Mouse (Mus musculus) CH12.LX (cell line): ENCODE results near the gene Myl4. TPM values are rescaled to one million over a fixed set of nuclear protein-coding genes. Genes with fewer than 3 reads are reported as not detected.

Experiments
- DNase-seq: peaks from one replicate; pipeline ENCODE4 v3.0.0-alpha.2; 2013; ENCODE audit errors: extremely low read depth
- H3K27ac ChIP-seq: 2 replicates; pipeline ENCODE4 v1.5.1; 2012; ENCODE audit warnings: low read depth, mild to moderate bottlenecking, control low read depth, moderate library complexity; ENCODE audit not compliant: insufficient read depth
- H3K27me3 ChIP-seq: replicated peaks from 2 replicates; pipeline ENCODE3; 2012; ENCODE audit warnings: inconsistent platforms
- H3K36me3 ChIP-seq, 2 experiments: replicated peaks in 1 of 2; 2 replicates each; pipeline versions ENCODE3 to v1.6.1; 2012; ENCODE audit warnings: inconsistent platforms in 1 of 2, low read length in 1 of 2, mild to moderate bottlenecking in 1 of 2, mixed read lengths in 1 of 2, moderate library complexity in 1 of 2; ENCODE audit not compliant: control insufficient read depth in 1 of 2, insufficient read depth in 1 of 2
- H3K4me1 ChIP-seq, 2 experiments: 2 replicates each; pipeline ENCODE4 v1.6.1; 2012; ENCODE audit warnings: inconsistent platforms in 1 of 2, moderate library complexity in 1 of 2; ENCODE audit not compliant: insufficient read depth in 2 of 2, control insufficient read depth in 1 of 2
- H3K4me2 ChIP-seq: 2 replicates; pipeline ENCODE4 v1.6.1; 2012; ENCODE audit warnings: low read depth, mild to moderate bottlenecking, control low read depth; ENCODE audit not compliant: poor library complexity, insufficient read depth, severe bottlenecking
- H3K4me3 ChIP-seq, 3 experiments: fragments of 150-350 bp in 1 of 3; sonication (generic) in 1 of 3; replicated peaks in 1 of 3; 2 replicates each; pipeline versions ENCODE3 to v1.5.1; 2011 to 2012; ENCODE audit warnings: low read depth in 2 of 3, low read length in 2 of 3, mild to moderate bottlenecking in 2 of 3, moderate library complexity in 2 of 3, control low read depth in 1 of 3, improper control_type of control experiment in 1 of 3, inconsistent platforms in 1 of 3, mixed read lengths in 1 of 3; ENCODE audit not compliant: poor library complexity in 1 of 3
- H3K79me2 ChIP-seq: replicated peaks from 2 replicates; pipeline ENCODE4 v1.6.1; 2012; ENCODE audit warnings: mild to moderate bottlenecking, moderate library complexity; ENCODE audit not compliant: control insufficient read depth, poor library complexity, insufficient read depth, severe bottlenecking; ENCODE audit errors: extremely low read depth
- H3K9ac ChIP-seq: 2 replicates; pipeline ENCODE4 v1.6.1; 2012; ENCODE audit warnings: low read depth, mild to moderate bottlenecking, control low read depth, moderate library complexity; ENCODE audit not compliant: insufficient read depth
- H3K9me3 ChIP-seq: replicated peaks from 2 replicates; pipeline ENCODE3; 2012; ENCODE audit warnings: low read length, inconsistent platforms, mixed read lengths
- BHLHE40 ChIP-seq: IDR thresholded peaks from 2 replicates; pipeline ENCODE4 v1.6.1; 2011; ENCODE audit warnings: mild to moderate bottlenecking, low read depth, low read length, improper control_type of control experiment
- CHD1 ChIP-seq: IDR thresholded peaks from 2 replicates; pipeline ENCODE4 v1.6.1; 2012; ENCODE audit warnings: low read depth, low read length, improper control_type of control experiment, inconsistent platforms
- CHD2 ChIP-seq: IDR thresholded peaks from 2 replicates; pipeline ENCODE4 v1.6.1; 2011; ENCODE audit warnings: low read length, improper control_type of control experiment
- E2F4 ChIP-seq: IDR thresholded peaks from 2 replicates; pipeline ENCODE4 v1.6.1; 2011; ENCODE audit warnings: low read depth, low read length, improper control_type of control experiment; ENCODE audit not compliant: insufficient replicate concordance
- ELF1 ChIP-seq: IDR thresholded peaks from 2 replicates; pipeline ENCODE4 v1.6.1; 2014; ENCODE audit warnings: low read depth, mild to moderate bottlenecking, inconsistent platforms, low read length, improper control_type of control experiment
- GABPA ChIP-seq: IDR thresholded peaks from 2 replicates; pipeline ENCODE4 v1.6.1; 2012; ENCODE audit warnings: low read depth, low read length, improper control_type of control experiment, inconsistent platforms; ENCODE audit not compliant: insufficient replicate concordance
- HCFC1 ChIP-seq: IDR thresholded peaks from 2 replicates; pipeline ENCODE4 v1.6.1; 2012; ENCODE audit warnings: low read depth, mild to moderate bottlenecking, inconsistent platforms, low read length, improper control_type of control experiment
- JUN ChIP-seq: IDR thresholded peaks from 2 replicates; pipeline ENCODE4 v1.6.1; 2011; ENCODE audit warnings: low read depth, mild to moderate bottlenecking, low read length, improper control_type of control experiment, moderate library complexity; ENCODE audit not compliant: insufficient read depth
- JUND ChIP-seq: conservative IDR thresholded peaks from 2 replicates; pipeline ENCODE4 v1.6.1; 2011; ENCODE audit warnings: low read depth, low read length, improper control_type of control experiment
- KAT2A ChIP-seq: IDR thresholded peaks from 2 replicates; pipeline ENCODE4 v1.6.1; 2012; ENCODE audit warnings: low read length, improper control_type of control experiment, inconsistent platforms; ENCODE audit not compliant: insufficient replicate concordance
- MYC ChIP-seq: IDR thresholded peaks from 2 replicates; pipeline ENCODE4 v1.6.1; 2011; ENCODE audit warnings: low read depth, mild to moderate bottlenecking, improper control_type of control experiment, low read length
- NRF1 ChIP-seq: IDR thresholded peaks from 2 replicates; pipeline ENCODE4 v1.6.1; 2014; ENCODE audit warnings: low read depth, mild to moderate bottlenecking, inconsistent platforms, low read length, improper control_type of control experiment, moderate library complexity
- POLR2AphosphoS2 ChIP-seq: IDR thresholded peaks from 2 replicates; pipeline ENCODE4 v1.6.1; 2011; ENCODE audit warnings: low read depth, low read length, improper control_type of control experiment
- SMC3 ChIP-seq: IDR thresholded peaks from 2 replicates; pipeline ENCODE4 v1.6.1; 2011; ENCODE audit warnings: low read depth, low read length, improper control_type of control experiment
- TCF12 ChIP-seq: IDR thresholded peaks from 2 replicates; pipeline ENCODE4 v1.6.1; 2014; ENCODE audit warnings: low read depth, mild to moderate bottlenecking, inconsistent platforms, low read length, improper control_type of control experiment
- USF1 ChIP-seq: IDR thresholded peaks from 2 replicates; pipeline ENCODE4 v1.6.1; 2014; ENCODE audit warnings: low read depth, mild to moderate bottlenecking, inconsistent platforms, low read length, improper control_type of control experiment
- USF2 ChIP-seq: conservative IDR thresholded peaks from 2 replicates; pipeline ENCODE4 v1.6.1; 2011; ENCODE audit warnings: low read depth, low read length, improper control_type of control experiment
- ZC3H11A ChIP-seq: IDR thresholded peaks from 2 replicates; pipeline ENCODE4 v1.6.1; 2012; ENCODE audit warnings: low read depth, mild to moderate bottlenecking, inconsistent platforms, low read length, improper control_type of control experiment
- ZMIZ1 ChIP-seq: IDR thresholded peaks from 2 replicates; pipeline ENCODE4 v1.6.1; 2012; ENCODE audit warnings: low read depth, mild to moderate bottlenecking, inconsistent platforms, low read length, improper control_type of control experiment
- ZNF384 ChIP-seq: IDR thresholded peaks from 2 replicates; pipeline ENCODE4 v1.6.1; 2012; ENCODE audit warnings: low read depth, low read length, improper control_type of control experiment, inconsistent platforms
- dilution Hi-C: fragments of 300-500 bp; cut with MboI; formaldehyde crosslinking; loops from 2 replicates; pipeline ENCODE4 v1.14.3; 2020; ENCODE audit warnings: low sequenced_read_pairs; ENCODE audit not compliant: extremely low pct_unique_long_range_greater_than_20kb, extremely low pct_ligation_motif_present
- in situ Hi-C: fragments of 300-500 bp; cut with MboI; formaldehyde crosslinking; loops from 3 replicates; pipeline ENCODE4 v1.14.3; 2019; ENCODE audit warnings: low sequenced_read_pairs, low pct_ligation_motif_present, low pct_unique_long_range_greater_than_20kb, mixed read lengths
- polyA plus RNA-seq: library from polyadenylated mRNA; unstranded; fragments of >175 nt; gene quantifications from 2 replicates; pipeline ENCODE4 v1.2.1, GENCODE M21; 2012; ENCODE audit warnings: low read depth; ENCODE audit not compliant: insufficient read length
- total RNA-seq, 2 experiments: library from RNA; depleted of rRNA; stranded (reverse); fragments of 300-350 nt in 1 of 2; fragments of >200 nt in 1 of 2; gene quantifications; 2 replicates each; pipeline ENCODE4 v1.2.3; 2012 to 2014

Gene Myl4
- total and polyA plus RNA-seq, 3 experiments, result 39.4 to 83.0 (median 55.9) TPM

GRCm38 (mm10) chr11:104588513-104588912, 38.0 kb downstream of the Myl4 start:
- in situ Hi-C loops (loop anchor here (10.0 to 25.0 kb wide), 3 partner anchors 74 to 536 kb away; partner anchors contain the start of gene Mettl2), dilution Hi-C loops (no loop called here)
- Histone ChIP-seq H3K9ac (no peak overlapping the region), H3K4me2 (no peak overlapping the region), H3K27me3 (no peaks in the 10 kb centered on the region), H3K4me1 (peaks cover 4 to 37% of the 10 kb centered on the region in 2 experiments), H3K79me2 (no peaks in the 10 kb centered on the region), H3K9me3 (peaks cover 7% of the 10 kb centered on the region), H3K27ac (no peak overlapping the region), H3K36me3 (peaks cover 0 to 27% of the 10 kb centered on the region in 2 experiments), H3K4me3 (no peak overlapping the region)
- no peak for DNase-seq
- TF ChIP-seq E2F4 (no peak), BHLHE40 (no peak), JUN (no peak), KAT2A (no peak), CHD2 (no peak), HCFC1 (no peak), SMC3 (no peak), JUND (no peak), CHD1 (no peak), MYC (no peak), POLR2AphosphoS2 (no peak), GABPA (no peak), ZMIZ1 (no peak), NRF1 (no peak), TCF12 (no peak), USF2 (no peak), ZC3H11A (no peak), USF1 (no peak), ELF1 (no peak)

GRCm38 (mm10) chr11:104589570-104589969, 39.1 kb downstream of the Myl4 start:
- in situ Hi-C loops (loop anchor here (10.0 to 25.0 kb wide), 3 partner anchors 75 to 535 kb away; partner anchors contain the start of gene Mettl2), dilution Hi-C loops (no loop called here)
- H3K4me2 ChIP-seq, result no peak overlapping the region
- H3K79me2 ChIP-seq, result no peaks in the 10 kb centered on the region
- DNase-seq, result no peak
- no peaks in the 10 kb centered on the region for H3K27me3 ChIP-seq
- H3K36me3 ChIP-seq, result peaks cover 0 to 22% of the 10 kb centered on the region in 2 experiments
- H3K9me3 ChIP-seq, result peaks cover 7% of the 10 kb centered on the region
- TF ChIP-seq GABPA, result no peak
- TF ChIP-seq ZNF384, result no peak
- no peak overlapping the region for H3K4me3 ChIP-seq
- peaks cover 0 to 26% of the 10 kb centered on the region in 2 experiments; a peak in 2 of 4 replicates for H3K4me1 ChIP-seq
- H3K27ac ChIP-seq, result no peak overlapping the region
- no peak overlapping the region for H3K9ac ChIP-seq
